Mouse (Mus musculus) Muller cell, postnatal 12 days (primary cell): ENCODE data around the gene Dok5.

Experiments
- DNase-seq: peaks from one replicate; pipeline ENCODE4 v3.0.0-alpha.2; 2015; ENCODE audit errors: inconsistent ontology term

Gene Dok5

GRCm38 (mm10) chr2:170791332-170792017, 59.9 kb downstream of the Dok5 start:
- peak; percentile 41 for DNase-seq

DNA sequence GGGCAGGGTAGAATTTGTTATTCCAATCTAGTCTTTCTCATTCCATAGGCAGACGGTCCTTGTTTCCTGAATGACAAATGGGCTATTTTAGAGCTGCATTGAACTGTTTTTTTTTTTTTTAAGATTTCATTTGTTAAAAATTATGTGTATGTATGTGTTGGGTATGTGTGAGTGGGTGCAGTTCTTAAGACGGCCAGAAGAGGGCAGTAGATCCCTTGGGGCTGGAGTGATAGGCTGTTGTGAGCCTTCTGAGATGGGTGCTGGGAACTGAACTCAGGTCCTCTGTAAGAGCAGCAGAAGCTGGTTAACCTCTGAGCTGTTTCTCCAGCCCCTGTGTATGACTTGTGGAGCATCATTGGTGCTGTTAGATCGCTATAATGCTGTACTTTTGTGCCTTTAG, 63.6 kb downstream of the Dok5 start:
- no peak for DNase-seq

DNA sequence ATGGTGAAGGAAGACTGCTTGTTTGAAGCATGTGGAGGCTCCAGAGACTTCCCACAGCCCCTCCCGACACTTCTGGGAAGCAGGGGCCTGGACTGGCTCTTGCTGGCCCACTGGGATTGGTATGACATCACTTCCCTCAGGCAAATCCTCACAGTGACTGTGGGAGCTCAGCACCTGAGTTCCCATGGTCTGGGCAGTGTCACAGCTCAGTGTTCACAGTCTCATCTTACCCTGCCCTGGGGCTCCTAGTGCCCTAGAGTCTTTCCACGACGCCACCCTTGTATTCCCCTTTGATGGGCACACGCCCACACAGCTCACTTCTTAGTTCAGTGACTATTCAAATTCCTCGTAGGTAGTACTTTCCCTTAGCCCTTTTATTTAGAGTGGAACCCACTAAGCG, 71.4 kb downstream of the Dok5 start:
- no peak for DNase-seq

- DNase-seq, result no peak
Observed at GRCm38 (mm10) chr2:170807555-170808258, 76.1 kb downstream of the Dok5 start.

GRCm38 (mm10) chr2:170808259-170808789, 76.7 kb downstream of the Dok5 start:
- no peak for DNase-seq

GRCm38 (mm10) chr2:170811356-170811755, 79.7 kb downstream of the Dok5 start:
- peak; percentile 8 for DNase-seq

GRCm38 (mm10) chr2:170816302-170816701, 84.7 kb downstream of the Dok5 start:
- no peak for DNase-seq

GRCm38 (mm10) chr2:170817112-170817703, 85.6 kb downstream of the Dok5 start:
- no peak for DNase-seq

DNA sequence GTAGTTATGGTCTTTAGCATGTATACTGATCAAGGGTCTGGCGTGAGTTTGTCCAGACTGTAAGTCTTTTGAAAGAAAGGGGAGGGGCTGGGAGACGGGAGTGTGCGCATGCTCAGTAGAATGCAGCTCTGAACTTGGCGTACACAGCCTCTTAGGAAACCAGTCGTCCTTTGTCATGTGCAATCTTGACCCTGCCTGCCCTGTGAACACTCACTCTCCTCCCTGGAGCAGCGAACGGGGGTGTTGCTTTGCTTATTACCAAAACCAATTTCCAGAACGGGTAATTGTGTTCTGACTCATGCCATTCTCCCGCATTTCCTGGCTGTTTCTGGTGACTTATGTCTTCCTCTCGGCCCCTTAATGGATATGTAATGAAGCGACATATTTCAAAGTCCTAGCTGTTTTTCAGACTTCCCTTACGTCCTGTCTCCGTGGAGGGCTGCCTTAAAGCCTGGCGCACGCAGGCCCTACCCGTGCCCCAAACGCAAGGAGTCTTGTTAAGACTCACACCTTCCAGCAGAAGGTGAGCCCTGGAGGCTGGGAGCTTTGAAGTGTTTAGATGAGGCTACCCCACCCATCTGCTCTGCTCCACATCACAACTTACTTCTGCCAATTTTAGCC, 95.3 kb downstream of the Dok5 start:
- no peak for DNase-seq

- no peak for DNase-seq
Observed at GRCm38 (mm10) chr2:170828757-170829156, 97.2 kb downstream of the Dok5 start.

GRCm38 (mm10) chr2:170829191-170829611, 97.6 kb downstream of the Dok5 start:
- DNase-seq, result no peak

- no peak for DNase-seq
Observed at GRCm38 (mm10) chr2:170829988-170830387, 98.4 kb downstream of the Dok5 start.

DNA sequence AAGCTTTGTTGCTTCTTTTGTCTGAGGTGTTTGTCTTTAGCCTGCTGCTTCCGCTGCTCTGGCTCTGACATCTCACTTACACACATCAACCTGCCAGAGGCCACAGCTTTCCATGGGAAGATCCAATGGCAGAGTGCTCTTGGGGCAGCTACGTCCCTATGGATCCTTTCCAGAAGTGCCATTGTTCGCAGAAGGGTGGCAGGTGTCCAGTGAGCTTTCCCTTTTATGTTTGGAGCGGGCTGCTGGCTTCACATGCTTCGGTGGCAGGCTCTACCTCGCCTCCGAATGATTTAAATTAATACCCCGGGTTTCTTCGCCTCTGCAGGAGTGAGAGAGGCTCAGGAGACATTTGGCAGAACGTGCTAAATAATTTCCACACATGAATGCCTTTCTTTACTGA, 105.3 kb downstream of the Dok5 start:
- no peak for DNase-seq

GRCm38 (mm10) chr2:170837363-170837762, 105.8 kb downstream of the Dok5 start:
- DNase-seq, result no peak

DNA sequence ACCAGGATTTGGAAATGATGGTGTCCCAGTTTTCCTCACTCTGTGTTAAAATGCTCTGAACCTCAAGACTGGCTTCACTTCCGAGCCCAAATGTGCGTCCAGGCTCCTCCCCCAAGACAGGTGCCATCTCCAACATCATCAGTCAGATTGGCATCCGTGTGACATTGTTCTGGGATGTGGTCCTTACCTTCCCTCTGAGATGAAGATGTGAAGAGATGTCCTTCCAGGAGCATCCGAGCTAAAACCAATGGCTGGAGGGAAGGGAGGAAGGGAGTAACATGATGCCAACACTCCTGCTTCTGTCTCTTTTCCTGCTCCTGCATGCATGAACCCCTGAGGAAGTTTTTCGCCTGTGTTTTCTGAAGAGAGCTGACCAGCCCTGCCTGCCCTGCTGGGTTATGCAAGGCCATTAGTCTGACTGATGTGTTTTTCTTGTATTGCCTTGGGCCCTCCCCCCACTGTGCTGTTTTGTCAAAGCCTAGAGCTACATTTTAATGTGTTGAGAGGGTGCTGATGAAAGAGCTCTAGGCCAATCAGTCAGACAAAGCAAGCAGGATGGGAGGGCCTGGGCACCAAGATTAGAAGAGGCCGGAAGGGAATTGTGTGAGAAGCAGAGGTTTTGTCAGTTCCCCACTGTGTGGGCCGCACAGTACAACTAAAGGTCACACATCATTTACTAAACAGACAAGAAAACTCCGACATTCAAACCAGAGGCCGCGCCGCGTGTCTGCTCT, 106.4 kb downstream of the Dok5 start:
- DNase-seq, result peak; percentile 73

DNA sequence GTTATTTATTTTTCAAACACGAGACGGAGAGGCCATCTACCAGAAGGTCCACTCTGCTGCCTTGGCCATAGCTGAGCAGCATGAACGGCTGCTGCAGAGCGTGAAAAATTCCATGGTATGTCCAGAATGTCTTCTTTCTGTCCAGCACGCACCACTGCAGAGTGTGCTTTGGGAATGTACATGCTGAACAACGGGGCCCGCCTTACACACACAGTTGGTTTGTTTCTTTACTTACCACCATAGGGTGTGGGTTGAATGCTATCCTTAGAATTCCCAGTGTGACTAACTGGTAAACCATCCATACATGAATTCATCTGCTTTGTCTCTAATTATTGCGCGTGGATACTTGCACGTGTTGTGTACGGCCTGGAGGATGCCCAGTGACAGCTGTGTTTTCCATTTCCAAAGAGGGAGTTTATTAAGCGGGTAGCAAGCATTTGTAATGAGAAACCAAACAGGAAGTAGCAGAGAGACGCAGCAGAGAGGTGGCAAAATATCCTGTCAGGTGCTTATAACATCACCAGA, 109.9 kb downstream of the Dok5 start:
- peak; percentile 71 for DNase-seq

DNA sequence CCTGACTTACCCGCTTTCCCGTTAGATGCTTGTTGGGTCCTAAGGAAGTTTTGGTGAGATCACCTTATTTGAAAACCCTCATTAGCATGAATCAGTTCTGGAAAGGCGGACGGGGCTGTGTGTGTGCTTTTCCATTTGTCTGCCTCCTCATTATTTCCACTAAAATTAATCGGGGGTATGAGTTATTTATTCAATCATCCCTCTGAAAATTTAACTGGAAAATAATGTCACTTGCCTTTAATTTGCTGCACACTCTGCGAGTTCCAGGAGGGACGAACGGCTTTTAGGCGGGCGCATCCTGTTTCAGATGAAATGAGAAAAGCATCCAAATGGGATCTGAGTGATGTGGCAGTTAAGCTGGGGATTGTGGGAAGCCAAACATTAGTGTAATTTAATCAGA, 113.9 kb downstream of the Dok5 start:
- DNase-seq, result peak; percentile 65

GRCm38 (mm10) chr2:170850058-170850457, 118.5 kb downstream of the Dok5 start:
- DNase-seq, result no peak

GRCm38 (mm10) chr2:170852337-170852736, 120.7 kb downstream of the Dok5 start:
- no peak for DNase-seq

- DNase-seq, result no peak
Observed at GRCm38 (mm10) chr2:170855210-170855609, 123.6 kb downstream of the Dok5 start.

- DNase-seq, result no peak
Observed at GRCm38 (mm10) chr2:170856085-170856484, 124.5 kb downstream of the Dok5 start.
